Mouse (Mus musculus) embryonic facial prominence, embryonic 13.5 days (tissue): ENCODE results near the gene Gm11042. TPM values are rescaled to one million over a fixed set of nuclear protein-coding genes. Genes with fewer than 3 reads are reported as not detected.
A peak's percentile ranks its signal among the peaks of the same experiment; 100 is the strongest.

Experiments used
- ATAC-seq: fragments of 200-750 bp; cut with Nextera tagmentation; 2 replicates; pipeline ENCODE4 v1.8.0; 2017; ENCODE audit warnings: low read depth; ENCODE audit not compliant: insufficient number of reproducible peaks, insufficient read depth, low FRiP score, low TSS enrichment
- H3K27ac ChIP-seq: fragments of 300-500 bp; sonication (generic); 2 replicates; pipeline ENCODE4 v1.5.1; 2015; ENCODE audit warnings: moderate library complexity, mild to moderate bottlenecking, inconsistent platforms
- H3K27me3 ChIP-seq: fragments of 300-500 bp; sonication (generic); 2 replicates; pipeline ENCODE4 v1.6.1; 2015; ENCODE audit warnings: mild to moderate bottlenecking, inconsistent platforms
- H3K36me3 ChIP-seq: fragments of 300-500 bp; sonication (generic); 2 replicates; pipeline ENCODE4 v1.6.1; 2015; ENCODE audit warnings: mild to moderate bottlenecking, inconsistent platforms
- H3K4me1 ChIP-seq: fragments of 300-500 bp; sonication (generic); 2 replicates; pipeline ENCODE4 v1.6.1; 2015; ENCODE audit warnings: inconsistent platforms
- H3K4me2 ChIP-seq: fragments of 300-500 bp; sonication (generic); 2 replicates; pipeline ENCODE4 v1.6.1; 2015; ENCODE audit warnings: moderate library complexity, mild to moderate bottlenecking, inconsistent platforms
- H3K4me3 ChIP-seq: fragments of 300-500 bp; sonication (generic); 2 replicates; pipeline ENCODE4 v1.5.1; 2015; ENCODE audit warnings: mild to moderate bottlenecking, inconsistent platforms
- H3K9ac ChIP-seq: fragments of 300-500 bp; sonication (generic); 2 replicates; pipeline ENCODE4 v1.6.1; 2015; ENCODE audit warnings: mild to moderate bottlenecking, inconsistent platforms
- H3K9me3 ChIP-seq: fragments of 300-500 bp; sonication (generic); 2 replicates; pipeline ENCODE4 v1.6.1; 2016; ENCODE audit warnings: inconsistent platforms
- WGBS: fragments of 180-500 bp; shearing (Covaris S2); methylation state at CpG from one replicate; pipeline ENCODE4 v1.1.7; 2015; ENCODE audit warnings: mixed read lengths; 5-methylcytosine and 5-hydroxymethylcytosine counted together
- polyA plus RNA-seq: library from polyadenylated mRNA; unstranded; fragments of >200 nt; fragmentation: Nextera tagmentation; extraction: Ambion mirVana; gene quantifications from 2 replicates; pipeline ENCODE4 v1.2.1, GENCODE M21; 2015

Gm11042 gene
- polyA plus RNA-seq, 1 experiment from 2014 or later: not detected

- 81% methylated on average over 5 of the region's 5 CpGs for WGBS
- no peak for ATAC-seq
Observed at GRCm38 (mm10) chr12:74321981-74322380, 5.8 kb upstream of the Gm11042 start.

GRCm38 (mm10) chr12:74320318-74320717 is 4.1 kb upstream of the Gm11042 start:
- Histone ChIP-seq H3K36me3 (no peaks in the 10 kb centered on the region), H3K27me3 (no peaks in the 10 kb centered on the region), H3K4me3 (no peak overlapping the region), H3K4me1 (no peaks in the 10 kb centered on the region), H3K9me3 (no peaks in the 10 kb centered on the region), H3K9ac (no peak overlapping the region), H3K4me2 (no peak overlapping the region), H3K27ac (no peak overlapping the region)
- no peak for ATAC-seq
- 17% methylated on average over 10 of the region's 10 CpGs for WGBS

More at GRCm38 (mm10) chr12:74321981-74322380, 5.8 kb upstream of the Gm11042 start:
- Histone ChIP-seq H3K9me3 (no peaks in the 10 kb centered on the region), H3K9ac (no peak overlapping the region), H3K4me2 (no peak overlapping the region), H3K27me3 (no peaks in the 10 kb centered on the region), H3K36me3 (no peaks in the 10 kb centered on the region), H3K4me3 (no peak overlapping the region), H3K4me1 (no peaks in the 10 kb centered on the region), H3K27ac (no peak overlapping the region)

DNA sequence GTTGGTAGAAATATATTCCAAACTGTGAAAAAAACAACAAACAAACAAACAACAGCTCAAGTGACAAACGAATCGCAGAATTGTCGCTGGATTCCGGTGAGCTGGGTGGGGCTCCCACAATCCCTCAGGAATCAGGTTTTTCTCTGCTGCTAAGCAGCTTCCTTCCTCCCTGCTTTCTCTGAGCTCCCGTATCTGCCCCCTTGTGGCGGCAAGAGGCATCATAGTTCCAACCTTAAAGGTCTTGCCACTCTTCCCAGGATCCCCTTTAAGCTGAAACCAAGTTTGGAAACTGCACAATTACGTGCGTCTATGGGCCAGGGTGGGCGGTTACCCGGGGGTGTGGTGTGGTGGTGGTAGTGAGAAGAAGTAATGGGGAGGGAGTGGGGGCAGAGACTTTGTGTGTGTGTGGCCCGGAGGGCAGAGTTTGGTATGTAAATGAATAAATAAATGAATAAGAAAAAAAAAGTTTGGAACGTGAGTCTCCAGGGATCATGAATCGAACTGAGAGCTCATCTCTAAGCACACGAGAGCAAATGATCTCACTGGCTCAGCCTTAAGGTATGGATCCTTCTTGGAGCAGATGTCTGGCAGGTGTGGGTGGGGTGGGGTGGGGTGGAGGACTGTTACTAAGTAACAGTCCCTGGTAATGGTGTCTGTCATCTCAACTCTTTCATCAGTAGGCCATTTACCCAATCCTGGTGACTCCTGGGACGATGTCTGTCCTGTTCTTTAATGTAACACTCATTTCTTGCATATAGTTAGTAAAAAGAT is 980 bp upstream of the Gm11042 start:
- H3K36me3 ChIP-seq: no peaks in the 10 kb centered on the region
- 15% methylated on average over 15 of the region's 15 CpGs for WGBS
- H3K9ac ChIP-seq: peak overlapping the region; percentile 68
- H3K27ac ChIP-seq: peak overlapping the region; percentile 62; the same call in 1 of the 2 replicates
- peak; percentile 60; the same call in 1 of the 2 replicates for ATAC-seq
- peak overlapping the region; percentile 59 for H3K4me2 ChIP-seq
- peak overlapping the region; percentile 48 for H3K4me3 ChIP-seq
- H3K4me1 ChIP-seq: no peaks in the 10 kb centered on the region
- no peaks in the 10 kb centered on the region for H3K9me3 ChIP-seq
- no peaks in the 10 kb centered on the region for H3K27me3 ChIP-seq

DNA sequence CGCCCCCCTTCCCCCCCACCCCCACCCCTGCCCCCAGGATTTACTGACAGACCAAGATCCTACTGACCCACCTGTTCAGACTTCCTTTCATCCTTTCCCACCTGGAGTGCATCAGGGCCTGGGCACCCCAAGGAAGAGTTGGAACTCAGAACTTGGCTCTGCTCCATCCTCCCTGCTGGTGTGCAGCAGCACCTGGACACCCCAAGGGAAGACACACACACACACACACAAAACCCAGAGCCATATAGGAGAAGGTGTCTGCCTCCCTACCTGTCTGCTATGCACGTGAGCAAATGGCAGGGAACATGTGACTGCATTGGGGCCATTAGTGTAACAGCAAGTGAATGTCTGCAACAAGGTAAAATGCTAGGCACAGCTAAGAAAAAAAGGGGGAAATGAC is 973 bp downstream of the Gm11042 start:
- no peak; the same call in 1 of the 2 replicates for ATAC-seq
- H3K27ac ChIP-seq: peak overlapping the region; percentile 44; the same call in 1 of the 2 replicates
- WGBS: 44% methylated on average over 2 of the region's 2 CpGs
- H3K4me3 ChIP-seq: no peak overlapping the region
- no peaks in the 10 kb centered on the region for H3K9me3 ChIP-seq
- no peaks in the 10 kb centered on the region for H3K36me3 ChIP-seq
- H3K4me2 ChIP-seq: no peak overlapping the region
- no peak overlapping the region for H3K9ac ChIP-seq
- no peaks in the 10 kb centered on the region for H3K27me3 ChIP-seq
- no peaks in the 10 kb centered on the region for H3K4me1 ChIP-seq

GRCm38 (mm10) chr12:74312611-74313010 is 3.6 kb downstream of the Gm11042 start:
- H3K9ac ChIP-seq: no peak overlapping the region
- no peak for ATAC-seq

DNA sequence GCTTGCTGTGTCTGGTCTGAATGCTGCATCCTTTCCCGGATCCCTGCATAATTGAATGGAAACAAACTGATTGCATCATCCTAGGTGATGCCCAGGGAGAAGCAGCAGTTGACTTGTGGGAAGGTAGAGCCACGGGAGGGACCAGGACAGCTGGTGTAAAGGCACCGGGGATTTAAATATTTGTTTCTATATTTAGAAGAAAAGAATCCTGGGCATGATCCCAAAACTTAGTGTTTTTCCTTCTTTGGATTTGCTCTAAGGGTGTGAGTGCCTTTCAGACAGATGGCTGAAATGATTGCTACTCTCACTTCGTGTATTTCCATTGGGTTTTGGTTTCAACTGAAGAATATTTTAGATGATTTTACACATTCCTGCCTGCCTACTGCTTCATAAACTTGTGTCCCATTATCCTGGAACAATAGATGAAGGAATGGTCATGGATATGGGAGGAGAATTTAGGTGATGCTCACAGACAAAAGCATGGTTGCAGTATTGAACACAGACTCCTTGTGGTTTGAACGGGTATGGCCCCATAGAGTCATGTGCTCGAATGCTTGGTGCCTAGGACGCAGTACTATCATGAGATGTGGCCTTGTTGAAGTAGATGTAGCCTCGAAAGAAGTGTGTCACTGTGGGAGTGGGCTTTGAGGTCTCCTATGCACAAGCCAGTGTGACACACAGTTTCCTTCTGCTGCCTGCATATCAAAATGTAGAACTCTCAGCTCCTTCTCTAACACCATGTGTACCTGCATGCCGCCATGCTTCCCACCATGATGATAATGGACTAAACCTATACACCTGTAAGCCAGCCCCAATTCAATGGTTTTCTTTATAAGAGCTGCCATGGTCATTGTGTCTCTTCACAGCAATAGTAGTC is 12.5 kb downstream of the Gm11042 start:
- no peaks in the 10 kb centered on the region for H3K27me3 ChIP-seq
- no peaks in the 10 kb centered on the region for H3K36me3 ChIP-seq
- H3K4me1 ChIP-seq: peaks cover 5% of the 10 kb centered on the region; the same call in 1 of the 2 replicates
- H3K9me3 ChIP-seq: no peaks in the 10 kb centered on the region
- H3K9ac ChIP-seq: no peak overlapping the region
- H3K4me2 ChIP-seq: no peak overlapping the region
- H3K4me3 ChIP-seq: no peak overlapping the region
- WGBS: 76% methylated on average over 9 of the region's 9 CpGs
- ATAC-seq: no peak
- H3K27ac ChIP-seq: no peak overlapping the region

More at GRCm38 (mm10) chr12:74312611-74313010, 3.6 kb downstream of the Gm11042 start:
- Histone ChIP-seq H3K9me3 (no peaks in the 10 kb centered on the region), H3K36me3 (no peaks in the 10 kb centered on the region), H3K27ac (no peak overlapping the region), H3K4me1 (no peaks in the 10 kb centered on the region), H3K4me3 (no peak overlapping the region), H3K4me2 (no peak overlapping the region), H3K27me3 (no peaks in the 10 kb centered on the region)
- WGBS: 81% methylated on average over 3 of the region's 3 CpGs

GRCm38 (mm10) chr12:74301559-74301958 is 14.6 kb downstream of the Gm11042 start:
- Histone ChIP-seq H3K9ac (no peak overlapping the region), H3K4me3 (no peak overlapping the region), H3K36me3 (no peaks in the 10 kb centered on the region), H3K4me1 (peaks cover 5% of the 10 kb centered on the region; the same call in 1 of the 2 replicates), H3K27me3 (no peaks in the 10 kb centered on the region), H3K9me3 (no peaks in the 10 kb centered on the region), H3K27ac (no peak overlapping the region), H3K4me2 (no peak overlapping the region)
- WGBS: 67% methylated on average over 6 of the region's 6 CpGs
- no peak for ATAC-seq

- WGBS: 24% methylated on average over 5 of the region's 5 CpGs
- no peak overlapping the region for H3K9ac ChIP-seq
- no peaks in the 10 kb centered on the region for H3K9me3 ChIP-seq
- H3K4me2 ChIP-seq: no peak overlapping the region
- H3K27ac ChIP-seq: no peak overlapping the region
- no peak overlapping the region for H3K4me3 ChIP-seq
- H3K27me3 ChIP-seq: peaks cover 11% of the 10 kb centered on the region
- ATAC-seq: no peak
- H3K36me3 ChIP-seq: no peaks in the 10 kb centered on the region
- H3K4me1 ChIP-seq: peaks cover 9% of the 10 kb centered on the region
Observed at GRCm38 (mm10) chr12:74296374-74296773, 19.8 kb downstream of the Gm11042 start.

DNA sequence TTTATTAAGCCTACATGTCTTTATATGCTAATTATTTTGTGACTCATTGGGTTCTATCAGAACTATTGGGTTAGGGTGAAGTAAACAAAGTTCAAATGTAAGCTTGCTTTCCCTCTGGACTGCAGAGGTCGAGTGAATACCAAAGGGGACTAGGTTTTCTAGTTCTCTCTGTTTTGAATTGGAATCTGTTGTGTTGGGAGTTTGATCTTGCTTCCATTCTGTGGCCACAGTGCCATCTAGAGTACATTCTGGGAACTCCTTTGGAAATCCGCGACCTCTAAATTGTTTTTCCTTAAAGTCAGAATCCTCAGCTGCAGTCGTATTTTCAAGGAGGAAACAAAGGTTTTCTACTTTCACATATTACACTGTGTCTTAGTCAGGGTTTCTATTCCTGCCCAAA is 22.6 kb downstream of the Gm11042 start:
- ATAC-seq: no peak
- peaks cover 6% of the 10 kb centered on the region; the same call in 1 of the 2 replicates for H3K4me1 ChIP-seq
- H3K27ac ChIP-seq: 0 out of 2 replicates have a peak overlapping the region, but pooled peaks have one; percentile 16
- H3K9ac ChIP-seq: no peak overlapping the region
- no peak overlapping the region for H3K4me2 ChIP-seq
- H3K27me3 ChIP-seq: peaks cover 11% of the 10 kb centered on the region
- WGBS: 3% methylated on average over 4 of the region's 4 CpGs
- no peak overlapping the region for H3K4me3 ChIP-seq
- H3K36me3 ChIP-seq: no peaks in the 10 kb centered on the region
- no peaks in the 10 kb centered on the region for H3K9me3 ChIP-seq

- no peak overlapping the region for H3K4me2 ChIP-seq
- no peak overlapping the region for H3K9ac ChIP-seq
- H3K27ac ChIP-seq: no peak overlapping the region
- H3K4me3 ChIP-seq: no peak overlapping the region
- peaks cover 18% of the 10 kb centered on the region for H3K27me3 ChIP-seq
- H3K4me1 ChIP-seq: peaks cover 6% of the 10 kb centered on the region; the same call in 1 of the 2 replicates
- 79% methylated on average over 4 of the region's 4 CpGs for WGBS
- no peak for ATAC-seq
- no peaks in the 10 kb centered on the region for H3K9me3 ChIP-seq
- no peaks in the 10 kb centered on the region for H3K36me3 ChIP-seq
Observed at GRCm38 (mm10) chr12:74290983-74291382, 25.2 kb downstream of the Gm11042 start.

DNA sequence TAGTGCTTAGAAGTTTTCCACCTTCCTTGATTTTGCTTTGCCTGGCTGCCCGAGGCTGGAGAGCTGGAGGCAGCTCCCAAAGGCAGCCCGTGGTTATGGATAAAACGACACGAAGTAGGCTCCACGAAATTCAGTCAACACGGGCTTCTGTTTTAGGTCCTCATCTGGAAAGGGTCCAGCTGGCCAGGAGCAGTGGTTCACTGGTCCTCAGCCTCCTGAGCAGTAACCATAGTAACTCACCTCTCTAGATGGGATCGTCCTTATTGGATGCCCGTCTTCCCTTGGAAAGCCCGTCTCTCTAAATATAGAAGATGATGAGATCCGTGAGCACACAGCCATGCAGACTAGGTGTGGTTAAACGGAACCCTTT is 31.5 kb downstream of the Gm11042 start:
- no peak for ATAC-seq
- 8% methylated on average over 11 of the region's 11 CpGs for WGBS
- Histone ChIP-seq H3K27ac (no peak overlapping the region), H3K4me2 (peak overlapping the region; percentile 91), H3K4me3 (peak overlapping the region; percentile 47), H3K27me3 (peaks cover 46% of the 10 kb centered on the region), H3K36me3 (no peaks in the 10 kb centered on the region), H3K9ac (peak overlapping the region; percentile 62; the same call in 1 of the 2 replicates), H3K4me1 (peaks cover 10% of the 10 kb centered on the region), H3K9me3 (no peaks in the 10 kb centered on the region)
